Mouse (Mus musculus) kidney, embryonic 15.5 days (tissue): ENCODE measurements around the gene Sphk2. TPM values are rescaled to one million over a fixed set of nuclear protein-coding genes. Genes with fewer than 3 reads are reported as not detected.
A peak's percentile ranks its signal among the peaks of the same experiment; 100 is the strongest.

ENCODE experiments used
- ATAC-seq: fragments of 200-750 bp; cut with Nextera tagmentation; replicated peaks from 2 replicates; pipeline ENCODE4 v1.8.0; 2017; ENCODE audit warnings: moderate TSS enrichment; ENCODE audit not compliant: low FRiP score
- H3K27ac ChIP-seq: fragments of 300-500 bp; sonication (generic); 2 replicates; pipeline ENCODE4 v1.5.1; 2015; ENCODE audit warnings: mild to moderate bottlenecking, inconsistent platforms
- H3K27me3 ChIP-seq: fragments of 300-500 bp; sonication (generic); 2 replicates; pipeline ENCODE4 v1.6.1; 2015; ENCODE audit warnings: inconsistent platforms
- H3K36me3 ChIP-seq: fragments of 300-500 bp; sonication (generic); 2 replicates; pipeline ENCODE4 v1.6.1; 2015; ENCODE audit warnings: inconsistent platforms
- H3K4me1 ChIP-seq: fragments of 300-500 bp; sonication (generic); 2 replicates; pipeline ENCODE4 v1.6.1; 2015; ENCODE audit warnings: inconsistent platforms
- H3K4me2 ChIP-seq: fragments of 300-500 bp; sonication (generic); 2 replicates; pipeline ENCODE4 v1.6.1; 2015; ENCODE audit warnings: moderate library complexity, mild to moderate bottlenecking, inconsistent platforms
- H3K4me3 ChIP-seq: fragments of 300-500 bp; sonication (generic); replicated peaks from 2 replicates; pipeline ENCODE4 v1.5.1; 2015; ENCODE audit warnings: mild to moderate bottlenecking, inconsistent platforms
- H3K9ac ChIP-seq: fragments of 300-500 bp; sonication (generic); 2 replicates; pipeline ENCODE4 v1.6.1; 2015; ENCODE audit warnings: mild to moderate bottlenecking, inconsistent platforms
- H3K9me3 ChIP-seq: fragments of 300-500 bp; sonication (generic); replicated peaks from 2 replicates; pipeline ENCODE4 v1.6.1; 2016; ENCODE audit warnings: inconsistent platforms
- WGBS: fragments of 180-500 bp; shearing (Covaris S2); methylation state at CpG from one replicate; pipeline ENCODE4 v1.1.7; 2015; ENCODE audit warnings: mixed read lengths; 5-methylcytosine and 5-hydroxymethylcytosine counted together
- polyA plus RNA-seq: library from polyadenylated mRNA; unstranded; fragments of >200 nt; fragmentation: Nextera tagmentation; extraction: Ambion mirVana; gene quantifications from 2 replicates; pipeline ENCODE4 v1.2.1, GENCODE M21; 2015

The Sphk2 gene
- polyA plus RNA-seq, 1 experiment from 2014 or later = 33.7 TPM

GRCm38 (mm10) chr7:45683396-45684050 lies 34.3 kb downstream of the Sphk2 start, which contains the start of gene Ntn5:
Gene Ntn5 (plus strand): TSS chr7:45684022.
- Histone ChIP-seq H3K27me3 (0 out of 2 replicates have a peak, but pooled peaks cover 3% of the 10 kb centered on the region), H3K4me1 (peaks cover 47% of the 10 kb centered on the region), H3K9me3 (no peaks in the 10 kb centered on the region), H3K27ac (no peak within 1 kb of the TSS), H3K9ac (no peak within 1 kb of the TSS), H3K4me3 (no peak within 1 kb of the TSS), H3K36me3 (no peaks in the 10 kb centered on the region), H3K4me2 (no peak within 1 kb of the TSS)
- ATAC-seq = no peak
- WGBS = 70% methylated on average over 7 of the region's 7 CpGs

GRCm38 (mm10) chr7:45682144-45683126 lies 35.4 kb downstream of the Sphk2 start:
- Histone ChIP-seq H3K36me3 (no peaks in the 10 kb centered on the region), H3K4me2 (peak overlapping the region; percentile 51), H3K4me3 (no peak overlapping the region), H3K27ac (peak overlapping the region; percentile 74), H3K9ac (0 out of 2 replicates have a peak overlapping the region, but pooled peaks have one; percentile 26), H3K9me3 (no peaks in the 10 kb centered on the region), H3K27me3 (0 out of 2 replicates have a peak, but pooled peaks cover 3% of the 10 kb centered on the region), H3K4me1 (peaks cover 47% of the 10 kb centered on the region)
- WGBS = 28% methylated on average over 14 of the region's 14 CpGs
- ATAC-seq = peak; percentile 53

- ATAC-seq = no peak
- Histone ChIP-seq H3K9me3 (no peaks in the 10 kb centered on the region), H3K9ac (no peak overlapping the region), H3K4me2 (no peak overlapping the region), H3K36me3 (no peaks in the 10 kb centered on the region), H3K4me3 (no peak overlapping the region), H3K27ac (no peak overlapping the region), H3K27me3 (0 out of 2 replicates have a peak, but pooled peaks cover under 1% of the 10 kb centered on the region), H3K4me1 (peaks cover 41% of the 10 kb centered on the region)
- WGBS = 85% methylated on average over 8 of the region's 8 CpGs
Observed at GRCm38 (mm10) chr7:45681046-45681736, 36.6 kb downstream of the Sphk2 start.

GRCm38 (mm10) chr7:45679966-45680621 lies 37.7 kb downstream of the Sphk2 start:
- Histone ChIP-seq H3K27ac (peak overlapping the region; percentile 54), H3K4me2 (no peak overlapping the region)
- ATAC-seq = no peak

DNA sequence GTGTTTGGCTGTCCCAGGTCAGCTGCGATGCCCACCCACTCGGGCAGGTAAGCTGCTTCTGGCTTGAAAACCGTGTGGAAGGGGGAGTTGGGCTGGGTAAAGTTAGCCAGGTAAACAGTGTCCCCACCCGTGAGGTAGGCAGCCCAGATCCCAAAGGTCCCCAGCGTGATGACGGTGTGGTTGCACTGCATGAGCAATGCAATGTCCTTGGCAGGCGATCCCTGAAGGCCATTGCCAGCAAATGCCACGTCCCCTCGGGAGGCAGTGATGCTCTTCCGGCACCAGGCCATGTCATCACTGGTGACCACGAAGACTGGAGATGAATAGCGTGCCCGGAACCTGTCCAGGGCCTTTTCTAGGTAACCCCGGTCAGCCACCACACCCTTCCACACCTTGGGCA lies 39.3 kb downstream of the Sphk2 start:
- no peak overlapping the region for H3K4me3 ChIP-seq
- no peak overlapping the region for H3K27ac ChIP-seq
- H3K9me3 ChIP-seq = no peaks in the 10 kb centered on the region
- no peaks in the 10 kb centered on the region for H3K36me3 ChIP-seq
- no peaks in the 10 kb centered on the region for H3K27me3 ChIP-seq
- ATAC-seq = no peak
- no peak overlapping the region for H3K4me2 ChIP-seq
- 95% methylated on average over 14 of the region's 14 CpGs for WGBS
- H3K9ac ChIP-seq = no peak overlapping the region
- peaks cover 25% of the 10 kb centered on the region for H3K4me1 ChIP-seq

More at GRCm38 (mm10) chr7:45679966-45680621, 37.7 kb downstream of the Sphk2 start:
- Histone ChIP-seq H3K27me3 (no peaks in the 10 kb centered on the region), H3K36me3 (no peaks in the 10 kb centered on the region), H3K4me3 (no peak overlapping the region), H3K9me3 (no peaks in the 10 kb centered on the region), H3K4me1 (peaks cover 32% of the 10 kb centered on the region), H3K9ac (no peak overlapping the region)
- 65% methylated on average over 14 of the region's 14 CpGs for WGBS

GRCm38 (mm10) chr7:45677627-45678295 lies 40.0 kb downstream of the Sphk2 start:
- no peak overlapping the region for H3K4me3 ChIP-seq
- no peak overlapping the region for H3K4me2 ChIP-seq
- H3K27ac ChIP-seq = no peak overlapping the region
- 64% methylated on average over 7 of the region's 7 CpGs for WGBS
- no peaks in the 10 kb centered on the region for H3K9me3 ChIP-seq
- H3K27me3 ChIP-seq = no peaks in the 10 kb centered on the region
- ATAC-seq = no peak
- H3K9ac ChIP-seq = no peak overlapping the region
- H3K36me3 ChIP-seq = no peaks in the 10 kb centered on the region
- H3K4me1 ChIP-seq = peaks cover 20% of the 10 kb centered on the region

- H3K9me3 ChIP-seq = no peaks in the 10 kb centered on the region
- H3K4me3 ChIP-seq = no peak overlapping the region
- no peak for ATAC-seq
- no peak overlapping the region for H3K9ac ChIP-seq
- 95% methylated on average over 9 of the region's 9 CpGs for WGBS
- H3K27ac ChIP-seq = no peak overlapping the region
- H3K36me3 ChIP-seq = no peaks in the 10 kb centered on the region
- H3K4me2 ChIP-seq = no peak overlapping the region
- peaks cover 33% of the 10 kb centered on the region for H3K4me1 ChIP-seq
- H3K27me3 ChIP-seq = no peaks in the 10 kb centered on the region
Observed at GRCm38 (mm10) chr7:45668921-45669320, 48.9 kb downstream of the Sphk2 start.

- Histone ChIP-seq H3K9ac (no peak overlapping the region), H3K4me2 (no peak overlapping the region), H3K4me1 (peaks cover 39% of the 10 kb centered on the region), H3K36me3 (no peaks in the 10 kb centered on the region), H3K27ac (no peak overlapping the region), H3K4me3 (no peak overlapping the region), H3K9me3 (no peaks in the 10 kb centered on the region), H3K27me3 (no peaks in the 10 kb centered on the region)
- ATAC-seq = no peak
- 70% methylated on average over 14 of the region's 14 CpGs for WGBS
Observed at GRCm38 (mm10) chr7:45667761-45668160, 50.0 kb downstream of the Sphk2 start.

- no peaks in the 10 kb centered on the region for H3K27me3 ChIP-seq
- H3K27ac ChIP-seq = 0 out of 2 replicates have a peak within 1 kb of the TSS, but pooled peaks have one; percentile 15
- H3K4me3 ChIP-seq = no peak within 1 kb of the TSS
- H3K9me3 ChIP-seq = no peaks in the 10 kb centered on the region
- WGBS = 75% methylated on average over 7 of the region's 7 CpGs
- no peak for ATAC-seq
- no peak within 1 kb of the TSS for H3K9ac ChIP-seq
- peaks cover 39% of the 10 kb centered on the region for H3K4me1 ChIP-seq
- H3K4me2 ChIP-seq = 0 out of 2 replicates have a peak within 1 kb of the TSS, but pooled peaks have one; percentile 5
- no peaks in the 10 kb centered on the region for H3K36me3 ChIP-seq
Observed at GRCm38 (mm10) chr7:45666161-45666560, 51.6 kb downstream of the Sphk2 start, which contains the start of gene Fut2. Gene Fut2 (minus strand): TSS chr7:45666394.

GRCm38 (mm10) chr7:45665303-45666138 lies 52.3 kb downstream of the Sphk2 start:
- no peaks in the 10 kb centered on the region for H3K36me3 ChIP-seq
- no peak overlapping the region for H3K9ac ChIP-seq
- H3K27me3 ChIP-seq = no peaks in the 10 kb centered on the region
- H3K4me3 ChIP-seq = no peak overlapping the region
- H3K4me1 ChIP-seq = peaks cover 41% of the 10 kb centered on the region
- no peaks in the 10 kb centered on the region for H3K9me3 ChIP-seq
- WGBS = 53% methylated on average over 13 of the region's 13 CpGs
- 0 out of 2 replicates have a peak overlapping the region, but pooled peaks have one; percentile 5 for H3K4me2 ChIP-seq
- ATAC-seq = 0 out of 2 replicates have a peak, but pooled peaks have one; percentile 25
- 0 out of 2 replicates have a peak overlapping the region, but pooled peaks have one; percentile 15 for H3K27ac ChIP-seq
